Mouse (Mus musculus): ENCODE results near the gene Gm4559. TPM values are rescaled to one million over a fixed set of nuclear protein-coding genes. Genes with fewer than 3 reads are reported as not detected.
"Not testable (repeated sequence)": the region's sequence is repeated elsewhere in the genome, so short reads cannot be mapped to it uniquely, and the experiment has no call there.

Gm4559 gene
- total RNA-seq (2014; fragmentation: Nextera tagmentation), result not detected in 2 replicates
- not detected in 2 replicates for total RNA-seq (2017)

- not testable (repeated sequence) for ATAC-seq (replicated peaks; ENCODE audit: poor library complexity, severe bottlenecking)
These were observed at the start of gene Gm4559 for GRCm38 (mm10) chr7:142274263-142274662. TSS of gene Gm4559 (minus strand) at chr7:142274363.

DNA sequence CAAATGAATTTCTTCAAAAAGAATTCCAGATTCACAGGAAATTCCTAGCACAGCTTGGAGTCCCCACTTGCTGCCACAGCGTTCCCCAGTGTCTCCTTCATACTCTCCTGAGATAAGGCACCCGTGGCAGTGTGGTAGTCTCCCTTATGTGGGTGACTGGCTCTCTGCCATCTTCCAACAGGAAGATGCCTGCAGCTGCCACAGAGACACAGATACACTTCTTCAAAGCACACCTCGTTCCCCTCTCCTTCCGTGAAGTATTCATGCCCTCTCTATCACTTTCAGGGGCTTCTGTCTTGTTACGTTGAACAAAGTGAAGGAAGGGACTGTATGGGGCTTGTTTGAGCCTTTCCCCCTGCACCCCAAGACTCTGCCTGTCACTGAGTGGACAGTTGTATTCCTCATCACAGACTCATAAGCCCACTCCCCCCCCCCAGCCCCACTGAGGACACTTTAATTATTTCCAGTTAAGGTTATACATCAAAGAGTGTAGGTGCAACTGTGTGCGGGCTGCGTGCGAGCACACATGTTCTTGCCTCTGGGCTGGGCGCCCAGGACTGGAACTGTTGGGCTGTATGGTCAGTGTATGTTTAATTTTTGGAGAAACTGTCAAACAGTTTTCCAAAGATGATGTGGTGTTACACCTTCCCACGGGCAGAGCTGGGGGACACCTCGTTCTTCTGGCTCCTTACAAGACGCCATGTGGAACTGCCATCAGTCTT, 49.4 kb upstream of the Gm4559 start:
- no peak for ATAC-seq (replicated peaks; ENCODE audit: poor library complexity, severe bottlenecking)

DNA sequence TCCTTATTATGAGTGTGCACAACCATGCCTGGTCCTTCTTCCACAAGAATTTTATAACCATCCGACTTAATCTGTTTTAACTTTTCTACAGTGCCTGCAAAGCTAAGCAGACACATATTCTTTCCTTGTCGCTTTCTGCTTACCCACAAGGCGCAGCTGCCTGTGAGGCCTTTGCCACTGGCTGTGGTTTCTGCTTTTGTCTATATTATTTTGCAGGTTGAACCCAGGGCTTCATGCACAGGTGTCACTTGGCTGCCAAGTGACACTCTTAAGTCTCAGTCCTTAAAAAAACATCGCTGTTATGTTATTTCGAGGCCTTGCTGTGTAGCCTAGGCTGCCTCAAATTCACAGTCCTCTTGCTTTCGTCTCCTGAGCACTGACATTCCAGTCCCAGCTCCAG, 48.5 kb upstream of the Gm4559 start:
- ATAC-seq (replicated peaks; ENCODE audit: poor library complexity, severe bottlenecking), result no peak

DNA sequence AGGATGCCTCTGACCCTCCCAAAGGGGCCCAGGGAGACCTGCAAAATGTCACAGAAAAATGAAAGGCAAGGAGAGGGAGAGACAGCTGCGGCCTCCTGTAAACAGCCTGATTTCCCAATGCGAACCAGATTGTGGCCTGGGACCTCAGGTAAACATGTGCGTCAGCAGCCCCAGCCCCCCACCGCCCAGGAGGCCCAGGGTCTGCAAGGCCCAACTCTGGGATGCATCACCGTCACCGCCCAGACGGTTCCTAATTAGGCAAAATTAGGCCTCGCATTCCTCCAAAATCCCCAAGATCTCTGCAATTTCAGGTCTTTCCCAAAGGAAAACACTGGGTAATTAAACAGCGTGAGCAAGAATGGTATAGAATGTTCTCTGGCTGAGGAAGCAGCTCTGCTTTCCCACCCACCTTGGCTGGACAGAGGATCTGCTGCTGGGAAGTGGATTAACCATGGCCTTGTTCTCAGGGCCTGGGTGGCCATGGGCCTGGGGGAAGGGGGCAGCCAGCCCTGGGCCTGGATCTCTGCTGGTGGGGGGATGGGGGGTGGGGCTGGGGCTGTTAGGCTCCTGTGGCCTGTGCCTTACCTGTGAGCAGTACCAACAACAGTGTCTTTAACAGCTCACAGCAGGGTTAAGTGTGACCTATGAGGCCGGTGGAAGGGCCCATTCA, 47.6 kb upstream of the Gm4559 start:
- ATAC-seq (replicated peaks; ENCODE audit: poor library complexity, severe bottlenecking), result not testable (repeated sequence)

DNA sequence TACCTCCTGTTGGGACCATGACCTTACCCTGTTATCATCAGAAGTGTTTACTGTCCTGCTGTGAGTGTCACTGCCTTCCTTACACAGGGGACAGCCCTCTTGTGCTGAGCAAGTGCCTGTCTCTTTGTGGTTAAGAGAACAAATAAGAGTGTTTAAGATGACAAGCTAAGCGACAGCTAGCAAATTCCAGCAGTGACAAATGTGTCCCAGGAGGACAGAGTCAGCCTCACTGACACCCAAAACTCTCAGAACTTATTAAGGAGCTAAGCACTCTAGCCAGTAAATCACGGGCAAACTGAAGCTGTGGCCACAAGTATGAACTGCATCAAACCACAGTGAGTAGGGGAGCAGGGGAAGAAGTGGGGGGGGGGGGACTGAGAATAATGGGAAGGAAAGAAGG, 46.7 kb upstream of the Gm4559 start:
- ATAC-seq (replicated peaks; ENCODE audit: poor library complexity, severe bottlenecking), result 0 out of 2 replicates have a peak, but pooled peaks have one; percentile 17

GRCm38 (mm10) chr7:142319124-142319523, 45.0 kb upstream of the Gm4559 start:
- no peak for ATAC-seq (replicated peaks; ENCODE audit: poor library complexity, severe bottlenecking)

DNA sequence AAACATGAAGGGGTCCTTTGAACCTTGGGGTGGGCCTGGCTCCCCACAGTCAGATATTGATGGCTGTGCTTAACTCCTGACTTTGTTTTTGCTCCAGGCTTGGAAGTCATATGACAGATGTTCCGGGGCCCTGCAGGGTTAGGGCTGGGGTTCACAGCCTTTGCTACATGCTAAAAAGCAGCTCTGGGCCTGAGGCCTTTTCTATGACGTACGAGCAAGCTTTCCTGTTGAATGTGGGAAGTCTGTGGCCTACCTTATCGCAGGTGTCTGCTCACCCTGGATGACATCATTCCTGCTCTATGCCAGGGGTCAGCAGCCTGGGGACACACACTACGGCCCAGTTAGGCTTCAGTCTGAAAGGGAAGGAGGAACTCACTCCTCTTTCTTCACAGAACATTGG, 43.1 kb upstream of the Gm4559 start:
- ATAC-seq (replicated peaks; ENCODE audit: poor library complexity, severe bottlenecking), result no peak

DNA sequence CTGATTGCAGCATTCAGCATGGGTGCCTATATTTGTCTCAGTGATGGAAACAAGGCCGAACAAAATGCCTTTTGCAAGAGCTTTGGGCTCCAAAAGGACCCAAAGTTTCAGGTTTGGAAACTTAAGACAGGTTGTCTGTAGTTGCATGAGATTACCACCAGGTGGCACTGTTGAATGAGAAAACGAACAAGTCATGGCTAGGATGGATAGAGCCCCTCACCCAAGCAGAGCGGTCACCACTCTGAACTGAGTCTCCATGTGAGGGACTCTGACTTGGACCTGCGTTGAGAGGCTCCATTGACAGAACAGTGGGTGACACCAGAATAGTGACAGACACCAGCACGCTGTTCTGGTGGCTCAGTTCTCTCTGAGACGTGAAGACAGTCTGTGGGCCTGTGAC, 42.4 kb upstream of the Gm4559 start:
- ATAC-seq (replicated peaks; ENCODE audit: poor library complexity, severe bottlenecking), result peak; percentile 63

GRCm38 (mm10) chr7:142314600-142315285, 40.6 kb upstream of the Gm4559 start:
- no peak for ATAC-seq (replicated peaks; ENCODE audit: poor library complexity, severe bottlenecking)

GRCm38 (mm10) chr7:142303929-142304328, 29.8 kb upstream of the Gm4559 start:
- not testable (repeated sequence) for ATAC-seq (replicated peaks; ENCODE audit: poor library complexity, severe bottlenecking)

- ATAC-seq (replicated peaks; ENCODE audit: poor library complexity, severe bottlenecking), result no peak
These were observed 29.1 kb upstream of the Gm4559 start, which contains the start of gene Krtap5-4 for GRCm38 (mm10) chr7:142303249-142303648. TSS of gene Krtap5-4 (plus strand) at chr7:142303549.

- not testable (repeated sequence) for ATAC-seq (replicated peaks; ENCODE audit: poor library complexity, severe bottlenecking)
These were observed 22.9 kb upstream of the Gm4559 start, which contains the start of gene Krtap5-1 for GRCm38 (mm10) chr7:142297018-142297417. TSS of gene Krtap5-1 (minus strand) at chr7:142297118.

DNA sequence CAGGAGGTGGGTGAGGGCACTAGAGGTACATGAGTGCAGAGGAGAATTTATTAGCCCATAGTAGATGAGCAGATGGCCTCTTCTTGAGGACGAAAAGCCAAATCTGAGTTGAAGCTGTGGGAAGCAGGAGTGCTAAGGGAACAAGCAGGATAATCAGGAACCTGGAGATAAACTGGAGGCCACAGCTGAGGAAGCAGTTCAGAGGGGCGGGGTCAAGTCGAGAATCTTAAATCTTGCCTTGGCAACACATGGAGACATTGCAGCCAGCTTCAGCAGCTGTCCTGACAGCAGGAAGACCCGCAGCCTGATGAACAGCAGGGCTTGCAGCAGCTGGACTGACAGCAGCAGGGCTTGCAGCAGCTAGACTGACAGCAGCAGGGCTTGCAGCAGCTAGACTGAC, 21.9 kb upstream of the Gm4559 start:
- ATAC-seq (replicated peaks; ENCODE audit: poor library complexity, severe bottlenecking), result not testable (repeated sequence)

DNA sequence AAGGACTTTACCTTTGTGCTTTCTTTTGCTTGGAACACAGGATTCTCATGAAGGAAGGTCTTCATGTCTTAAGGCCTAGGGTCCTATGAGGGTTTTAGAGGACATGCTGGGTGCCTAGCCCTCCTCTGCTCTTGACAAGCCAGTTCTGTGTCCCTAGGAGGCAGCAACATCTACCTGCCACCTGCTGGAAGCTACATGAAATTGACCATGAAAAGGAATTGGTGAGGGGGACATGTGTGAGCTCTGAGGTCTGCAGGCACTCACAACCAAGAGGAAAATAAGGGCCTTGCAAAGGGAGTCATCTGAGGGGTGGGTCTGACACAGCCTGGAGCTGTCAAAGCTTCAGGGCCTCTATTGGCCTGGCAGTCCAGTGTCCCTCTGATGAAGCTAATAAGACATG, 21.3 kb upstream of the Gm4559 start:
- ATAC-seq (replicated peaks; ENCODE audit: poor library complexity, severe bottlenecking), result no peak

GRCm38 (mm10) chr7:142293851-142294250, 19.7 kb upstream of the Gm4559 start:
- peak; percentile 86 for ATAC-seq (replicated peaks; ENCODE audit: poor library complexity, severe bottlenecking)

DNA sequence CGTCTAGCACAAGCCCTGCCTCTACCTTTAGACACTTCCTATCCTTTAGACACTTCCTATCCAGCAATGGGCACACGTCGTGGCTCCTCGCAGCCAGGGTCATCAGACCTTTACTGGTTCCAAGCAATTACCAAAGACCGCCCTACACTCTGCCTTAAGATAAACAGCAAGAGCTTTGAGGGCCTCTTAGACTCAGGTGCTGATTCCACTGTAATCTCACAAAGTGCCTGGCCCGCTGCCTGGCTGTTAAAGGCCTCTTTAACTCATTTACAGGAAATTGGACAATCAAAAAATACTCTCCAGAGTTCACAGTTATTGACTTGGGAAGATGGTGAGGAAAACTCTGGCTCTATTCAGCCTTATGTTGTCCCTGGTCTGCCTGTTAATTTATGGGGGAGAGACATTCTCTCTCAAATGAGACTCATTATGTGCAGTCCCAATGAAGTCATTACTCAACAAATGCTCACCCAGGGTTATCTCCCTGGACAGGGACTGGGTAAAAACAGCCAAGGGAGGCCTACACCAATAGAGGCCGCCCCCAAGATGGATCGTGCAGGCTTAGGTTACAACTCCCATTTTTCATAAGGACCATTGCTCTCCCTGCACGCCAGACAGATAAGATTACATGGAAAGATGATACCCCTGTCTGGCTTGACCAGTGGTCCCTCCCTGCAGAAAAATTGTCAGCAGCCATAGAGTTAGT, 11.9 kb upstream of the Gm4559 start:
- not testable (repeated sequence) for ATAC-seq (replicated peaks; ENCODE audit: poor library complexity, severe bottlenecking)

DNA sequence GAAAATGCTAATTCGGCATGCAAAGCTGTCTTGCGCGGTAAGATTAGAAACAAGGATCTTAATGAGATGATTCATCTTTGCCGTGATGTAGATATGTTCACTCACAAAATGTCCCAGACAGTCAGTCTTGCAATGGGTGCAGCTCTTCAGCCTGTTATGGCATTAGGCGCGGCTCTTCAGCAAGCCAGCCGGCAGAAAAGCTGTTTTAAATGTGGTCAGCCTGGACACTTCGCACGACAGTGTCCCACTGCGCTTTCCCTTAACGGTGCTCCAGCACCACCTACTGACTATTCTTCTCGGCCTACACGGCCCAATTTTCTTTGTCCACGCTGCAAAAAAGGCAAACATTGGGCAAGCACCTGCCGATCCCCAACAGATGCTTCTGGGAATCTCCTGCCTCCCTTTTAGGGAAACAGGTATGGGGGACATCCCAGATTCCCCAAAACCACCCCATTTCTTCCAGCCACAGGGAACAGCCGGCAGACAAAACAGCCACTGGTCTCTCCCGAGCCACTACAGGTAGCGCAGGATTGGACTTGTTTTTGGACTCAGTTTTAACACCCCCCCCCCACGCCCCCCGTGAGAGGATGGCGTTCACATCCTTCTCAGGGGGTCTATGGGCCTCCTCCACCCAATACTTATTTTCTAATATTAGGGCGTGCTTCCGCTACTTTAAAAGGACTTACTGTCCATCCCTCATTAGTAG, 11.1 kb upstream of the Gm4559 start:
- ATAC-seq (replicated peaks; ENCODE audit: poor library complexity, severe bottlenecking), result peak; percentile 45; the same call in 1 of the 2 replicates

- peak; percentile 60 for ATAC-seq (replicated peaks; ENCODE audit: poor library complexity, severe bottlenecking)
These were observed 10.5 kb upstream of the Gm4559 start for GRCm38 (mm10) chr7:142284615-142285080.

GRCm38 (mm10) chr7:142284023-142284591, 9.9 kb upstream of the Gm4559 start:
- ATAC-seq (replicated peaks; ENCODE audit: poor library complexity, severe bottlenecking), result peak; percentile 78
